In genomic region chr3:51294251-51294650, GRCm38 (mm10) we compare ENCODE assay signal across 22 mouse cellular contexts.
"Had no signal": no experiment of that assay in that cellular context is flagged by ENCODE, and none has a peak within 500 bp of the region (broad histone marks: within the 10 kb centered on the region; RNA-seq: fewer than 3 reads in every experiment).

No protein-coding gene starts in this region.

- DNase-seq: kidney, adult 2 months; kidney, postnatal 10 days; kidney, postnatal 36 days; layer of hippocampus, postnatal 36 days; lung, adult 18-20 months; lung, postnatal 10 days; lung, postnatal 36 days; retina, postnatal 1 day; right cerebral cortex, postnatal 25 days; thymus, postnatal 25 days had no signal

- H3K4me2 ChIP-seq: limb, embryonic 12.5 days; limb, embryonic 15.5 days; lung, embryonic 15.5 days; midbrain, embryonic 13.5 days; neural tube, embryonic 13.5 days had no signal

- ATAC-seq: intestine, postnatal 0 days; midbrain, embryonic 13.5 days; midbrain, embryonic 16.5 days had no signal

- H3K4me1 ChIP-seq: limb, embryonic 12.5 days; limb, embryonic 15.5 days had no signal

- H3K27me3 ChIP-seq: limb, embryonic 12.5 days; limb, embryonic 15.5 days; lung, embryonic 15.5 days; megakaryocyte, embryonic 14.5 days; midbrain, embryonic 13.5 days; neural tube, embryonic 13.5 days had no signal

- H3K9ac ChIP-seq: limb, embryonic 12.5 days; limb, embryonic 15.5 days; liver, embryonic 14.5 days; lung, embryonic 15.5 days; midbrain, embryonic 13.5 days; neural tube, embryonic 13.5 days had no signal

- H3K27ac ChIP-seq: left cerebral cortex, adult 2 months; limb, embryonic 12.5 days; limb, embryonic 15.5 days; liver, embryonic 14.5 days; lung, embryonic 15.5 days; midbrain, embryonic 10.5 days; midbrain, embryonic 13.5 days; neural tube, embryonic 13.5 days had no signal

- H3K4me3 ChIP-seq: left cerebral cortex, adult 2 months; limb, embryonic 12.5 days; limb, embryonic 15.5 days; lung, embryonic 15.5 days; megakaryocyte, embryonic 14.5 days; midbrain, embryonic 10.5 days; midbrain, embryonic 13.5 days; myocyte; neural tube, embryonic 13.5 days had no signal

- H3K9me3 ChIP-seq: limb, embryonic 12.5 days; limb, embryonic 15.5 days; lung, embryonic 15.5 days; megakaryocyte, embryonic 14.5 days; midbrain, embryonic 10.5 days; midbrain, embryonic 13.5 days; neural tube, embryonic 13.5 days had no signal
